Mouse (Mus musculus): ENCODE data around the gene Kdm8. TPM values are rescaled to one million over a fixed set of nuclear protein-coding genes. Genes with fewer than 3 reads are reported as not detected.

The Kdm8 gene
- polyA plus RNA-seq, 1 experiment from 2014 or later = 14.9 TPM

DNA sequence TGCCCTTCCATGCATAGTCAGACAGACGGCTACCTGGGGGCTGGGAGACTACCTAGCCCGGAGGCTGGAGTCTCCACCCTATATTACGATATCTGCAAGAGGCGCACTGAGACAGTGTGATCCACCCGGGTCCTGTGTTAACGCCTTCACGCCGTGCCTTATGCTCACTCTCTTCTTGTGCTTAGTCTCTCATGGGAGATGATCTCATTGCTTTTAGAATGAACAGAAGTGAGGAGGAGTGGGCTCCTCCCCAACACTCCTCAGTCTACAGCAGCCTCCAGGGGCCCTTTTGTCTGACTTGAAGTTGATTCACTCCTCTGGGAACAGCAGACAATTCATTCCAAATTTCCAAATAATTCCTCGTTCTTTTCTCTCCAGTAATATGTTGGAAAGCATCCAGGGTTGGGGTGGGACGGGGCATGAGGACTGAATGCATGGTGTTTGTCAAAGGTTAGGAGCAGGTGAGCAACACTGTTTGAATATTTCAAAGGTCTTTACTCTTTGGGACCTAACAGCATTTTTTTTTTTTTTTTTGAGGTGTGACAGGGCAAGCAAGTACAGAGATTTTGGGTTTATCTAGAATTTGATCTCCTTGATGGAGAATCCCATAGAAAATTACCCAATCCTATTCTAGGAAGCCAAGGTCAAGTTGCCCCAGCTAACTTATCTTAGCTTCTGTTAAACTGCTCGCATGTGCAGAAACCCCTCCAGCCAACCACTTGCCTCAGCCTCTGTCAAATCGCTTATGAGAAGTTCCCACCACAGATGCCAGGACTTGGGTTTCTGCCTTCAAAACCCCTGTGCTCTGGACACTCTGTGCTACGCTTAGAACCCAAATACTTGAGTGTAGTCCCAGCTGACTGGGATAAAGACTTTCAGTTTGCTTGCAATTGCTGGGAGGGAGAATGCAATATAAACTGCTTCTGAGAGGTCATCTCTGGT is 55.7 kb downstream of the Kdm8 start:
- Histone ChIP-seq H3K4me3 (ENCODE audit: low read depth, low read length) (no peak overlapping the region), H3K4me1 (ENCODE audit: insufficient read depth) (no peaks in the 10 kb centered on the region), H3K4me2 (no peak overlapping the region), H3K27me3 (ENCODE audit: insufficient read depth, low read length) (no peaks in the 10 kb centered on the region), H3K9ac (no peak overlapping the region), H3K27ac (ENCODE audit: low read depth) (no peak overlapping the region), H3K36me3 (ENCODE audit: insufficient read depth) (no peaks in the 10 kb centered on the region), H3K9me3 (ENCODE audit: low read depth, low read length) (no peaks in the 10 kb centered on the region)
- no peak for TF ChIP-seq CTCF (IDR thresholded peaks at IDR 0.05; ENCODE audit: low read depth)
- DNase-seq (no peak), ATAC-seq (ENCODE audit: insufficient read depth) (no peak)
- 69% methylated on average over 13 of the region's 13 CpGs for WGBS

DNA sequence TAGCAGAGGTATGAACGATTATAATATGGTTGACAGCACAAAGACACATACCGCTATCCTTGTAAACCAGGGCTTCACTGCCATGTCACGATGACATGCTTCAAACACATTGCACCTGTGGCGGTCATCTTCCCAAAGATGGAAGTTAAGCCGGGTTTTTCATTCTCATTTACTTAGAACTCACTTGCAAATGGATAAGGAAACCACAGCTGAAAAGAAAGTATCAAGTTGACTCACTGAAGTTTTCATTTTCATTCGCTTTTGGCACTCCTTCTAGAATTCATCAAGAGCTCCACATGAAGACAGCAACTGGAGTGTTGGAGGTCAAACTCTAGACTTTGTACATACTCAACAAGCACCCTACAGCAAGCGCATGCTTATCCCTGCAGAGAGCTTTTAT is 56.4 kb downstream of the Kdm8 start:
- no peak for TF ChIP-seq CTCF (IDR thresholded peaks at IDR 0.05; ENCODE audit: low read depth)
- no peak overlapping the region for H3K27ac ChIP-seq (ENCODE audit: low read depth)
- no peaks in the 10 kb centered on the region for H3K4me1 ChIP-seq (ENCODE audit: insufficient read depth)
- WGBS = 87% methylated on average over 7 of the region's 7 CpGs
- H3K4me2 ChIP-seq = no peak overlapping the region
- no peaks in the 10 kb centered on the region for H3K9me3 ChIP-seq (ENCODE audit: low read depth, low read length)
- no peak overlapping the region for H3K4me3 ChIP-seq (ENCODE audit: low read depth, low read length)
- DNase-seq (no peak), ATAC-seq (ENCODE audit: insufficient read depth) (no peak)
- H3K36me3 ChIP-seq (ENCODE audit: insufficient read depth) = no peaks in the 10 kb centered on the region
- no peak overlapping the region for H3K9ac ChIP-seq
- no peaks in the 10 kb centered on the region for H3K27me3 ChIP-seq (ENCODE audit: insufficient read depth, low read length)

DNA sequence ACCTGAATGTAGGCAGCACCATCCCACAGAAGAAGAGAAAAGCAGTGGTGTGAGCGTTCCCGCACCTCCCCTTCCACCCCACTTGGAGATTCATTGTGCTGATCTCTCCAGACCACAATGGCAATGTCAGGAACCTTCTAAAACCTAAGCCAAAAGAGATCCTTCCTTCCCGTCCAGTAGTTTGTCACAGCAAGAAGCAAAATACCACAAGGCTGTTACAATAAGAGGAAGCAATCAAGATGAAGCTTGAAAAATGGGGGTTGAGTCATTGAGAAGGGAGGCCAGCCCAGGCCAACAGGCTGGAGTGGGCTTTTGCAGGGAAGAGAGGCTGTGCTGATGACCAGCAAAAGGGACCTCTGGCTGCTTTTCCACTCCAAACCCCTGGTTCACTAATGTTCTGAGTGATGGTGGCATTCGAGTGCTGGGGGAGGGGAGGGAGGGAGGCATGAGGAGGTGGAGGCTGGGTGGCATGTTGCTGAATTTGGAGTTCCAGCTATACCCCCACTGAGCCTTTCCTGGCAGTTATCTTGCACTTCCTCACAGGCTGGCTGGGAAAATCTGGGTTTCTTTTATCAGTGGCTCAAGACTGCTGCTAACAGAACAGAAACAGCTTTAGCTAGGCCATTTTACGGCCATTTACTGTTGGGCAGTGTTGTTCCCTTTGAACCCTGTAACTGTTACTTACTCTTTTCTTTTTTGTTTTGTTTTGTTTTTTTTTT is 59.1 kb downstream of the Kdm8 start:
- H3K27me3 ChIP-seq (ENCODE audit: insufficient read depth, low read length) = no peaks in the 10 kb centered on the region
- TF ChIP-seq CTCF (IDR thresholded peaks at IDR 0.05; ENCODE audit: low read depth) = no peak
- no peaks in the 10 kb centered on the region for H3K4me1 ChIP-seq (ENCODE audit: insufficient read depth)
- H3K4me2 ChIP-seq = no peak overlapping the region
- no peak overlapping the region for H3K9ac ChIP-seq
- H3K27ac ChIP-seq (ENCODE audit: low read depth) = no peak overlapping the region
- DNase-seq (no peak), ATAC-seq (ENCODE audit: insufficient read depth) (no peak; the same call in 1 of the 2 replicates)
- no peak overlapping the region for H3K4me3 ChIP-seq (ENCODE audit: low read depth, low read length)
- no peaks in the 10 kb centered on the region for H3K9me3 ChIP-seq (ENCODE audit: low read depth, low read length)
- no peaks in the 10 kb centered on the region for H3K36me3 ChIP-seq (ENCODE audit: insufficient read depth)
- WGBS = 74% methylated on average over 5 of the region's 5 CpGs

DNA sequence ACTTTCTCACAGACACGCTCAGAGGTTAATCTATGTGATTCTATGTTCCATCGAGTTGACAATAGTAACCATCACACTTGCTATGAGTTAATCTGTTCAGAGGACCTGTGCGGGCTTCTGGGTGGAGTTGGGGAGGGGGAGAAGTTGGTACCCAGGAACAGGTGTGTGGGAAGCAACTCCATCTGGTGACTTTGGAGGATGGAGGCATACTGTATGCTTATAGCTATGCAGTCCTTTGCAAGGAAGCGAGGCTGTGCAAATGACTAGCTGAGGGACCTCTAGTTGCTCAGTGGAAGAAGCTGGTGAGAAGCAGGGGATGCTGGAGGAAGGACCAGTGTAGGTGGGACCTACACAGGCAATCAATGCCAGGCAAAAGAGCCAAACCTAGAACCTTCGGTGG is 60.1 kb downstream of the Kdm8 start:
- no peaks in the 10 kb centered on the region for H3K9me3 ChIP-seq (ENCODE audit: low read depth, low read length)
- H3K27me3 ChIP-seq (ENCODE audit: insufficient read depth, low read length) = no peaks in the 10 kb centered on the region
- no peak overlapping the region for H3K27ac ChIP-seq (ENCODE audit: low read depth)
- no peaks in the 10 kb centered on the region for H3K4me1 ChIP-seq (ENCODE audit: insufficient read depth)
- no peak overlapping the region for H3K4me3 ChIP-seq (ENCODE audit: low read depth, low read length)
- no peak for TF ChIP-seq CTCF (IDR thresholded peaks at IDR 0.05; ENCODE audit: low read depth)
- no peak for ATAC-seq (ENCODE audit: insufficient read depth)
- H3K9ac ChIP-seq = no peak overlapping the region
- H3K36me3 ChIP-seq (ENCODE audit: insufficient read depth) = no peaks in the 10 kb centered on the region
- DNase-seq = no peak
- 87% methylated on average over 5 of the region's 5 CpGs for WGBS
- no peak overlapping the region for H3K4me2 ChIP-seq

DNA sequence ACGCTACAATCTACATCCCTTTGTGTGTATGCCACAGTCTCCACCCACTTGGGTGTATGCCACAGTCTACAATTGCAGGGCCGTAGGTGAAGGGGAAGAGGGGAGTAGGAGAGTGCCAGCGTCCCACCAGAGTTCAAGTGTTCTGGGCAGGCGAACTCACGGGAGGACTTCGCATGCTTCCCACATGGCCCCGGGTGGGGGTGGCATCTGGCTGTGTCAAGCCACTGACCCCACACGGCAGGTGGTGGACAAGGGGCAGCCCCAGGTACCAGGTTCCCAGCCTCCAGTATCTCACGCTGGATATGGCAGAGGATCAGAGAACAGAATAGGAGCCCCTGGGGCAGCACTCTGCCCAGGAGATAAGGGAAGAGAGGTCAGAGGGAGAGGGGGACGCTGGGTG is 61.1 kb downstream of the Kdm8 start:
- Histone ChIP-seq H3K9me3 (ENCODE audit: low read depth, low read length) (no peaks in the 10 kb centered on the region), H3K9ac (no peak overlapping the region), H3K4me3 (ENCODE audit: low read depth, low read length) (no peak overlapping the region), H3K27me3 (ENCODE audit: insufficient read depth, low read length) (no peaks in the 10 kb centered on the region), H3K36me3 (ENCODE audit: insufficient read depth) (no peaks in the 10 kb centered on the region), H3K27ac (ENCODE audit: low read depth) (no peak overlapping the region), H3K4me2 (no peak overlapping the region), H3K4me1 (ENCODE audit: insufficient read depth) (no peaks in the 10 kb centered on the region)
- ATAC-seq (ENCODE audit: insufficient read depth) (no peak), DNase-seq (no peak)
- WGBS = 71% methylated on average over 10 of the region's 10 CpGs
- no peak for TF ChIP-seq CTCF (IDR thresholded peaks at IDR 0.05; ENCODE audit: low read depth)

DNA sequence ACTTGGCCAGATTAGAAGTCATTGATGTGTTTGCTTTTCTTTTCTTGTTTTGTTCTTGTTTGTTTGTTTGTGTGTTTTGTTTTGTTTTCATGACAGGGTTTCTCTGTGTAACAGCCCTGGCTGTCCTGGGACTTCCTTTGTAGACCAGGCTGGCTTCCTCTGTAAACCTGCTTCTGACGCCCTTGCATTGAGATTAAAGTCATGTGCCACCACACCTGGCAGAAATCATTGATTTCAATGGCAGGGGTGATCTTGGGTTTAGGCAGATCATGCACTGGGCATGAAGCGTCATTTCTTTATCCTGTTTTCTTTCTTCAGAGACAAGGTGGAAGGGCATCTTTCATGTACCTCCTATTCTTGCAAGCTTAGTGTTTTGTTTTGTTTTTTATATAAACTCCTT is 62.8 kb downstream of the Kdm8 start:
- TF ChIP-seq CTCF (IDR thresholded peaks at IDR 0.05; ENCODE audit: low read depth) = no peak
- Histone ChIP-seq H3K4me2 (no peak overlapping the region), H3K27me3 (ENCODE audit: insufficient read depth, low read length) (no peaks in the 10 kb centered on the region), H3K4me3 (ENCODE audit: low read depth, low read length) (no peak overlapping the region), H3K9ac (no peak overlapping the region), H3K36me3 (ENCODE audit: insufficient read depth) (no peaks in the 10 kb centered on the region), H3K9me3 (ENCODE audit: low read depth, low read length) (no peaks in the 10 kb centered on the region), H3K27ac (ENCODE audit: low read depth) (no peak overlapping the region), H3K4me1 (ENCODE audit: insufficient read depth) (no peaks in the 10 kb centered on the region)
- ATAC-seq (ENCODE audit: insufficient read depth) = no peak
- no peak for DNase-seq
- 81% methylated on average over 2 of the region's 2 CpGs for WGBS

DNA sequence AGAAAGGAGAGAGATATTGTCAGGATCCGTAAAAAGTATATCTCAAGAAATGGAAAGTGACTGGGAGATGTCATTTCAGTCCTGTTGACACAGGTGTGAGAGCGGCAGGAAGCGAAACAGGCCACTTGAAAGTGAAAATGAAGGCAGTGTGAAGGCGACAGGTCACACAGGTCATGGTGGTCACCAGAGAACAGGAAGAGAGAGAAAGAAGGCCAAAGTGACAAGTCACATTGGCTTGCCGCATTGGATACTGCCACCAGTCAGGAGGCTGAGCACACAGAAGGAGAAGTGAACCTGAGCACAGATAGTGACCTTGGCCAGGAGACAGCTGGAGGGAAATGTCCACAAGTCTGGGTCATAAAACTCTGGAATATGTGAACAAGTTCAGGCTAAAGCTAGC is 67.0 kb downstream of the Kdm8 start:
- Histone ChIP-seq H3K4me3 (ENCODE audit: low read depth, low read length) (no peak overlapping the region), H3K4me1 (ENCODE audit: insufficient read depth) (no peaks in the 10 kb centered on the region), H3K9ac (no peak overlapping the region), H3K9me3 (ENCODE audit: low read depth, low read length) (no peaks in the 10 kb centered on the region), H3K4me2 (no peak overlapping the region), H3K27ac (ENCODE audit: low read depth) (no peak overlapping the region), H3K27me3 (ENCODE audit: insufficient read depth, low read length) (no peaks in the 10 kb centered on the region), H3K36me3 (ENCODE audit: insufficient read depth) (no peaks in the 10 kb centered on the region)
- no peak for TF ChIP-seq CTCF (IDR thresholded peaks at IDR 0.05; ENCODE audit: low read depth)
- no peak for DNase-seq
- no peak for ATAC-seq (ENCODE audit: insufficient read depth)
- 57% methylated on average over 5 of the region's 5 CpGs for WGBS
